8 mouse cellular contexts compared by ENCODE assay signal in genomic region chrX:7648671-7649304, GRCm38 (mm10). TPM values are rescaled to one million over a fixed set of nuclear protein-coding genes. Genes with fewer than 3 reads are reported as not detected.
DNase-seq lines count a peak whose midpoint lies in the region; ATAC-seq and TF ChIP-seq lines count a peak whose summit lies in the region.

No protein-coding gene starts in this region.

- ATAC-seq in kidney, embryonic 14.5 days (ENCODE audit: low FRiP score, low TSS enrichment) = peak; percentile 98
- peak; percentile 94 for ATAC-seq in liver, embryonic 13.5 days (ENCODE audit: low read depth)
- peak; percentile 96 for ATAC-seq in stomach, embryonic 15.5 days (ENCODE audit: insufficient read depth, low FRiP score, low read depth)

- WGBS in bone marrow, adult 2 months = 17% methylated on average over 25 of the region's 25 CpGs
- WGBS in heart, embryonic 10.5 days = 11% methylated on average over 25 of the region's 25 CpGs
- WGBS in kidney, embryonic 14.5 days = 30% methylated on average over 25 of the region's 25 CpGs
- 11% methylated on average over 25 of the region's 25 CpGs for WGBS in liver, embryonic 13.5 days (ENCODE audit: insufficient replicate concordance)
- 17% methylated on average over 25 of the region's 25 CpGs for WGBS in stomach, embryonic 15.5 days

- H3K4me3 ChIP-seq in C2C12 (ENCODE audit: insufficient read depth, poor library complexity, severe bottlenecking) = peak overlapping the region; percentile 28
- peak overlapping the region; percentile 58 for H3K4me3 ChIP-seq in bone marrow, adult 2 months (replicated peaks; ENCODE audit: control insufficient read depth, low read depth, low read length)
- peak overlapping the region; percentile 46 for H3K4me3 ChIP-seq in embryonic fibroblast, embryonic 13.5 days (ENCODE audit: insufficient read depth, low read length)
- H3K4me3 ChIP-seq in heart, embryonic 10.5 days = peak overlapping the region; percentile 61
- peak overlapping the region; percentile 47 for H3K4me3 ChIP-seq in kidney, embryonic 14.5 days (ENCODE audit: low read length)
- H3K4me3 ChIP-seq in liver, embryonic 13.5 days (replicated peaks) = peak overlapping the region; percentile 60
- peak overlapping the region; percentile 47 for H3K4me3 ChIP-seq in stomach, embryonic 15.5 days (replicated peaks)

- peak overlapping the region; percentile 51 for H3K4me2 ChIP-seq in kidney, embryonic 14.5 days (replicated peaks; ENCODE audit: low read depth, low read length)
- H3K4me2 ChIP-seq in liver, embryonic 13.5 days = peak overlapping the region; percentile 68
- H3K4me2 ChIP-seq in stomach, embryonic 15.5 days = peak overlapping the region; percentile 53

- peak; percentile 93 for DNase-seq in heart, embryonic 10.5 days (ENCODE audit: low spot score)
- DNase-seq in liver, embryonic 13.5 days = peak; percentile 80
- DNase-seq in natural killer cell, adult 2 months (ENCODE audit: low spot score in 2 of 2) = peak; percentile 78 to 85

- peak; percentile 63; the same call in 1 of the 2 replicates for TF ChIP-seq POLR2A in bone marrow, adult 2 months (IDR thresholded peaks at IDR 0.05; ENCODE audit: borderline replicate concordance, control insufficient read depth, low read depth, low read length)
- peak; percentile 68 for TF ChIP-seq POLR2A in embryonic fibroblast, embryonic 13.5 days (IDR thresholded peaks at IDR 0.05; ENCODE audit: low read depth, low read length)

- peak; percentile 10 for TF ChIP-seq CTCF in C2C12 (IDR thresholded peaks at IDR 0.05; ENCODE audit: control insufficient read depth, insufficient read depth, insufficient read length)
- TF ChIP-seq CTCF in bone marrow, adult 2 months (IDR thresholded peaks at IDR 0.05; ENCODE audit: control insufficient read depth, insufficient read depth, low read length) = peak; percentile 41; the same call in 1 of the 2 replicates
- TF ChIP-seq CTCF in embryonic fibroblast, embryonic 13.5 days (IDR thresholded peaks at IDR 0.05; ENCODE audit: borderline replicate concordance, insufficient read depth, low read length) = peak; percentile 21; the same call in 1 of the 2 replicates

- H3K36me3 ChIP-seq in C2C12 (ENCODE audit: control insufficient read depth, insufficient read depth) = no peaks in the 10 kb centered on the region
- H3K36me3 ChIP-seq in heart, embryonic 10.5 days = no peaks in the 10 kb centered on the region
- H3K36me3 ChIP-seq in kidney, embryonic 14.5 days (ENCODE audit: control insufficient read depth, insufficient read depth, low read length) = no peaks in the 10 kb centered on the region
- no peaks in the 10 kb centered on the region for H3K36me3 ChIP-seq in liver, embryonic 13.5 days
- no peaks in the 10 kb centered on the region for H3K36me3 ChIP-seq in stomach, embryonic 15.5 days

- no peaks in the 10 kb centered on the region for H3K27me3 ChIP-seq in C2C12 (ENCODE audit: control insufficient read depth, insufficient read depth, insufficient read length)
- no peaks in the 10 kb centered on the region for H3K27me3 ChIP-seq in heart, embryonic 10.5 days (ENCODE audit: insufficient read depth, poor library complexity, severe bottlenecking)
- no peaks in the 10 kb centered on the region for H3K27me3 ChIP-seq in kidney, embryonic 14.5 days (ENCODE audit: control insufficient read depth, insufficient read depth, low read length)
- H3K27me3 ChIP-seq in liver, embryonic 13.5 days = no peaks in the 10 kb centered on the region
- H3K27me3 ChIP-seq in stomach, embryonic 15.5 days (replicated peaks) = no peaks in the 10 kb centered on the region

- peak overlapping the region; percentile 73 for H3K9ac ChIP-seq in kidney, embryonic 14.5 days (ENCODE audit: low read depth, low read length)
- peak overlapping the region; percentile 78 for H3K9ac ChIP-seq in liver, embryonic 13.5 days
- peak overlapping the region; percentile 40; the same call in 1 of the 2 replicates for H3K9ac ChIP-seq in stomach, embryonic 15.5 days

- H3ac ChIP-seq in C2C12 (ENCODE audit: control insufficient read depth, insufficient read length, low read depth) = peak overlapping the region; percentile 57

- H3K9me3 ChIP-seq in heart, embryonic 10.5 days = no peaks in the 10 kb centered on the region
- no peaks in the 10 kb centered on the region for H3K9me3 ChIP-seq in kidney, embryonic 14.5 days (ENCODE audit: control insufficient read depth, low read length)
- H3K9me3 ChIP-seq in liver, embryonic 13.5 days (replicated peaks) = no peaks in the 10 kb centered on the region
- H3K9me3 ChIP-seq in stomach, embryonic 15.5 days = no peaks in the 10 kb centered on the region

- no peaks in the 10 kb centered on the region for H3K79me2 ChIP-seq in C2C12 (ENCODE audit: control insufficient read depth, insufficient read depth)

- peaks cover 3% of the 10 kb centered on the region; the same call in 1 of the 2 replicates for H3K4me1 ChIP-seq in bone marrow, adult 2 months (ENCODE audit: control insufficient read depth, insufficient read depth, low read length)
- no peaks in the 10 kb centered on the region; the same call in 1 of the 2 replicates for H3K4me1 ChIP-seq in embryonic fibroblast, embryonic 13.5 days (ENCODE audit: control insufficient read depth, insufficient read depth, low read length)
- no peaks in the 10 kb centered on the region for H3K4me1 ChIP-seq in heart, embryonic 10.5 days
- no peaks in the 10 kb centered on the region for H3K4me1 ChIP-seq in kidney, embryonic 14.5 days (ENCODE audit: control insufficient read depth, insufficient read depth, low read length)
- H3K4me1 ChIP-seq in liver, embryonic 13.5 days (replicated peaks) = peaks cover 15% of the 10 kb centered on the region
- no peaks in the 10 kb centered on the region for H3K4me1 ChIP-seq in stomach, embryonic 15.5 days

- no peaks in the 10 kb centered on the region for H3K79me3 ChIP-seq in C2C12 (ENCODE audit: low read depth)

- peak overlapping the region; percentile 97 for H3K27ac ChIP-seq in bone marrow, adult 2 months (ENCODE audit: control insufficient read depth, insufficient read depth, low read depth, low read length, poor library complexity)
- peak overlapping the region; percentile 45 for H3K27ac ChIP-seq in embryonic fibroblast, embryonic 13.5 days (ENCODE audit: insufficient read depth, low read length)
- H3K27ac ChIP-seq in heart, embryonic 10.5 days = peak overlapping the region; percentile 91
- H3K27ac ChIP-seq in kidney, embryonic 14.5 days (ENCODE audit: low read depth, low read length) = peak overlapping the region; percentile 65; the same call in 1 of the 2 replicates
- peak overlapping the region; percentile 95 for H3K27ac ChIP-seq in liver, embryonic 13.5 days
- peak overlapping the region; percentile 84 for H3K27ac ChIP-seq in stomach, embryonic 15.5 days

RNA-seq across cellular contexts. Expression of gene Prickle3, which starts 8.3 kb away (rescaled TPM):
- 3.0 TPM for polyA plus RNA-seq in C2C12 (2012; fragmentation: generic; extraction: Trizol)
- polyA plus RNA-seq in bone marrow, adult 2 months (2011; ENCODE audit: insufficient read depth, insufficient read length, low replicate concordance, missing spikeins) = 10.7 and 22.4 TPM in 2 replicates
- polyA plus RNA-seq in embryonic fibroblast, embryonic 13.5 days (2011; ENCODE audit: insufficient read length, low read depth, missing spikeins) = 7.0 TPM in 2 replicates
- 6.7 and 8.0 TPM in 2 replicates for polyA plus RNA-seq in heart, embryonic 10.5 days (2016; fragmentation: Nextera tagmentation; extraction: Ambion mirVana)
- polyA plus RNA-seq in kidney, embryonic 14.5 days (2014; fragmentation: Nextera tagmentation; extraction: Ambion mirVana) = 6.9 and 9.7 TPM in 2 replicates
- polyA plus RNA-seq in liver, embryonic 13.5 days (2015; fragmentation: Nextera tagmentation; extraction: Ambion mirVana) = 0.86 and 0.95 TPM in 2 replicates
- polyA plus RNA-seq in stomach, embryonic 15.5 days (2015; fragmentation: Nextera tagmentation; extraction: Ambion mirVana) = 10.7 and 10.8 TPM in 2 replicates

RNA-seq across cellular contexts. Expression of gene Syp, which starts 10.5 kb away (rescaled TPM):
- polyA plus RNA-seq in C2C12 (2012; fragmentation: generic; extraction: Trizol) = 0.75 TPM
- polyA plus RNA-seq in bone marrow, adult 2 months (2011; ENCODE audit: insufficient read depth, insufficient read length, low replicate concordance, missing spikeins) = 0.50 and 1.9 TPM in 2 replicates
- 0.18 and 0.19 TPM in 2 replicates for polyA plus RNA-seq in embryonic fibroblast, embryonic 13.5 days (2011; ENCODE audit: insufficient read length, low read depth, missing spikeins)
- 0.91 and 1.1 TPM in 2 replicates for polyA plus RNA-seq in heart, embryonic 10.5 days (2016; fragmentation: Nextera tagmentation; extraction: Ambion mirVana)
- polyA plus RNA-seq in kidney, embryonic 14.5 days (2014; fragmentation: Nextera tagmentation; extraction: Ambion mirVana) = 1.4 and 1.5 TPM in 2 replicates
- polyA plus RNA-seq in liver, embryonic 13.5 days (2015; fragmentation: Nextera tagmentation; extraction: Ambion mirVana) = 0.34 and 0.55 TPM in 2 replicates
- 7.3 and 7.5 TPM in 2 replicates for polyA plus RNA-seq in stomach, embryonic 15.5 days (2015; fragmentation: Nextera tagmentation; extraction: Ambion mirVana)

RNA-seq across cellular contexts. Expression of gene Plp2, which starts 22.4 kb away (rescaled TPM):
- polyA plus RNA-seq in C2C12 (2012; fragmentation: generic; extraction: Trizol) = 549 TPM
- polyA plus RNA-seq in bone marrow, adult 2 months (2011; ENCODE audit: insufficient read depth, insufficient read length, low replicate concordance, missing spikeins) = 5.3 and 33.2 TPM in 2 replicates
- polyA plus RNA-seq in embryonic fibroblast, embryonic 13.5 days (2011; ENCODE audit: insufficient read length, low read depth, missing spikeins) = 305 and 316 TPM in 2 replicates
- polyA plus RNA-seq in heart, embryonic 10.5 days (2016; fragmentation: Nextera tagmentation; extraction: Ambion mirVana) = 147 and 155 TPM in 2 replicates
- polyA plus RNA-seq in kidney, embryonic 14.5 days (2014; fragmentation: Nextera tagmentation; extraction: Ambion mirVana) = 188 and 190 TPM in 2 replicates
- polyA plus RNA-seq in liver, embryonic 13.5 days (2015; fragmentation: Nextera tagmentation; extraction: Ambion mirVana) = 28.2 and 32.5 TPM in 2 replicates
- 223 and 255 TPM in 2 replicates for polyA plus RNA-seq in stomach, embryonic 15.5 days (2015; fragmentation: Nextera tagmentation; extraction: Ambion mirVana)

RNA-seq across cellular contexts. Expression of gene Magix, which starts 32.3 kb away (rescaled TPM):
- 0.08 TPM for polyA plus RNA-seq in C2C12 (2012; fragmentation: generic; extraction: Trizol)
- not detected in 2 replicates for polyA plus RNA-seq in bone marrow, adult 2 months (2011; ENCODE audit: insufficient read depth, insufficient read length, low replicate concordance, missing spikeins)
- polyA plus RNA-seq in embryonic fibroblast, embryonic 13.5 days (2011; ENCODE audit: insufficient read length, low read depth, missing spikeins) = not detected in 2 replicates
- polyA plus RNA-seq in heart, embryonic 10.5 days (2016; fragmentation: Nextera tagmentation; extraction: Ambion mirVana) = 0.05 and 0.06 TPM in 2 replicates
- polyA plus RNA-seq in kidney, embryonic 14.5 days (2014; fragmentation: Nextera tagmentation; extraction: Ambion mirVana) = 0.28 and 0.29 TPM in 2 replicates
- polyA plus RNA-seq in liver, embryonic 13.5 days (2015; fragmentation: Nextera tagmentation; extraction: Ambion mirVana) = not detected in 2 replicates
- 0.54 and 0.74 TPM in 2 replicates for polyA plus RNA-seq in stomach, embryonic 15.5 days (2015; fragmentation: Nextera tagmentation; extraction: Ambion mirVana)

RNA-seq across cellular contexts. Expression of gene Cacna1f, which starts 41.9 kb away (rescaled TPM):
- polyA plus RNA-seq in C2C12 (2012; fragmentation: generic; extraction: Trizol) = not detected
- 0.22 and 0.32 TPM in 2 replicates for polyA plus RNA-seq in bone marrow, adult 2 months (2011; ENCODE audit: insufficient read depth, insufficient read length, low replicate concordance, missing spikeins)
- polyA plus RNA-seq in embryonic fibroblast, embryonic 13.5 days (2011; ENCODE audit: insufficient read length, low read depth, missing spikeins) = not detected in 2 replicates
- 0.03 TPM in 1 of 2 replicates, not detected in the other for polyA plus RNA-seq in heart, embryonic 10.5 days (2016; fragmentation: Nextera tagmentation; extraction: Ambion mirVana)
- 0.04 TPM in 1 of 2 replicates, not detected in the other for polyA plus RNA-seq in kidney, embryonic 14.5 days (2014; fragmentation: Nextera tagmentation; extraction: Ambion mirVana)
- polyA plus RNA-seq in liver, embryonic 13.5 days (2015; fragmentation: Nextera tagmentation; extraction: Ambion mirVana) = 0.10 TPM in 1 of 2 replicates, not detected in the other
- 0.04 TPM in 1 of 2 replicates, not detected in the other for polyA plus RNA-seq in stomach, embryonic 15.5 days (2015; fragmentation: Nextera tagmentation; extraction: Ambion mirVana)

Comparison
In these comparisons a context has a peak if more than half of its experiments do, and no peak if none do; other contexts are left out.
1. Peak in every context shown above with its lines: DNase-seq, ATAC-seq, H3K4me3 ChIP-seq and H3K27ac ChIP-seq.
2. H3K27ac ChIP-seq: peak in every context shown above with its lines; median percentile 97 in bone marrow, adult 2 months; 95 in liver, embryonic 13.5 days; 91 in heart, embryonic 10.5 days; 84 in stomach, embryonic 15.5 days; 65 in kidney, embryonic 14.5 days; 45 in embryonic fibroblast, embryonic 13.5 days.